Mouse (Mus musculus): Measurements from ENCODE around the gene Stard8. TPM values are rescaled to one million over a fixed set of nuclear protein-coding genes. Genes with fewer than 3 reads are reported as not detected.
A peak's percentile ranks its signal among the peaks of the same experiment; 100 is the strongest.

The Stard8 gene
- polyA plus RNA-seq, 1 experiment from 2014 or later, result 14.9 TPM

DNA sequence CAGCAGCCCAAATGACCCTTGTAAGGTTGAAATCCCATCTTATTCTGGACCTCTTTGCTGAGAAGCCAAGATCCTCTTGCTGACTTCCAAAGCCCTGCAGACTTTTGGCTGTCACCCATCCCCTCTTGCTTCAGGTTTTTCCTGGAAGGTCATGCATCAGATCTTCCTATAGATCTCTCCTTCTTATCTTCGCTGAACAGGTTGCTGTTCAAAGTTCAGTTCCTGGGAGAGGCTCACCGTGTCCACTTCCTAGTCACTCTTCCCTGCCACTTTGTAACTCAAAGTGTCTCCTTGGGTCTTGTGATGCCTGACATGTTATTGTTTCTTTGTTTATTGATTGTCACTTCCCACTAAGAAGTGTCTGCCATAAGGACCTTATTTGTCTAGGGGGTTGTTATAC lies 12.7 kb downstream of the Stard8 start:
- no peak overlapping the region for H3K4me2 ChIP-seq
- H3K9me3 ChIP-seq, result no peaks in the 10 kb centered on the region
- no peak overlapping the region for H3K9ac ChIP-seq
- H3K27me3 ChIP-seq (replicated peaks), result peaks cover 39% of the 10 kb centered on the region; the same call in 1 of the 2 replicates
- no peaks in the 10 kb centered on the region for H3K36me3 ChIP-seq
- H3K4me3 ChIP-seq, result no peak overlapping the region
- H3K4me1 ChIP-seq, result peaks cover 40% of the 10 kb centered on the region
- no peak for ATAC-seq (ENCODE audit: extremely low read depth, insufficient number of reproducible peaks, low FRiP score, low TSS enrichment)
- 68% methylated on average over 2 of the region's 2 CpGs for WGBS
- H3K27ac ChIP-seq (replicated peaks), result no peak overlapping the region

DNA sequence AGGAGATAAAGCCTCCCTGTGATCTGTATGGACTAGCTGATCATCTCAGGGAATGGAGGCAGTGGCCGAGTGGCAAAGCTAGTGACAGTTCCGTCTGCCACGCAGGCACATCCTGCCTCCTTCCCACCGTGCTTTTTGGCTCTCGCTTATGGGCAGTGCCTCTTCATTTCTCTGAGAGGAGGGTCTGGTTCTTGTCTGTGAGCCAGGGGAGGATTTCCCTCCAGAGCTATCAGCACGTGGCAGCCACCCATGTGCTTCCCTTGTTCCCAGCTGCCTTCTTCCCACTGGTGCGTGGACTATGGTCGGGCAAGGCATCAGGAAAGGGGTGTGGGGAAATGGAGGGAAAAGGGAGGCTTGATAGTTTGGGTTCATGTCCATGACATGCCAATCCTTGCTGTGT lies 13.9 kb downstream of the Stard8 start:
- Histone ChIP-seq H3K27me3 (replicated peaks) (peaks cover 44% of the 10 kb centered on the region), H3K9ac (no peak overlapping the region), H3K4me2 (no peak overlapping the region), H3K4me3 (no peak overlapping the region), H3K9me3 (no peaks in the 10 kb centered on the region), H3K27ac (replicated peaks) (no peak overlapping the region), H3K4me1 (peaks cover 34% of the 10 kb centered on the region), H3K36me3 (no peaks in the 10 kb centered on the region)
- no peak for ATAC-seq (ENCODE audit: extremely low read depth, insufficient number of reproducible peaks, low FRiP score, low TSS enrichment)
- 32% methylated on average over 8 of the region's 8 CpGs for WGBS

DNA sequence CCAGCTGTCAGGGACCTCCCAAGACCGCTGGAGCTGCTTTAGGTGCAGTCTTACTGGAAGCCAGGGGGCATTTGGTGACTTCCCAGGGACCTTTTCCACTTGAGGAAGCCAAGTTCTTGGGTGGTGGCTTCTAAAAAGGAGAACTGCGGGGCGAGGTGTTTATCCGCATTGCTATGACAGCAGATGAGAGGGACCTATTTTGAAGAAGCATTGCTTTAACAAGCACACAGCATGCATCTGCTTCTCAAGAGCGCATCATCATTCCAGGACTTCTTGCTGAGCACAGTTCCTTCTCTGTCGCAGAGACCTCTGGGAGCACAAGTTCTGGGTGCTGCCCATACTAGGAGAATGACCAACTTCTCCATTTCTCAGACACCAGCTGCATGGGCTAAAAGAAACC lies 14.8 kb downstream of the Stard8 start:
- H3K27me3 ChIP-seq (replicated peaks), result peaks cover 50% of the 10 kb centered on the region
- no peak overlapping the region for H3K9ac ChIP-seq
- no peak overlapping the region for H3K27ac ChIP-seq (replicated peaks)
- no peaks in the 10 kb centered on the region for H3K36me3 ChIP-seq
- H3K9me3 ChIP-seq, result no peaks in the 10 kb centered on the region
- 72% methylated on average over 6 of the region's 6 CpGs for WGBS
- H3K4me1 ChIP-seq, result peaks cover 26% of the 10 kb centered on the region
- ATAC-seq (ENCODE audit: extremely low read depth, insufficient number of reproducible peaks, low FRiP score, low TSS enrichment), result no peak
- H3K4me3 ChIP-seq, result no peak overlapping the region
- no peak overlapping the region for H3K4me2 ChIP-seq

DNA sequence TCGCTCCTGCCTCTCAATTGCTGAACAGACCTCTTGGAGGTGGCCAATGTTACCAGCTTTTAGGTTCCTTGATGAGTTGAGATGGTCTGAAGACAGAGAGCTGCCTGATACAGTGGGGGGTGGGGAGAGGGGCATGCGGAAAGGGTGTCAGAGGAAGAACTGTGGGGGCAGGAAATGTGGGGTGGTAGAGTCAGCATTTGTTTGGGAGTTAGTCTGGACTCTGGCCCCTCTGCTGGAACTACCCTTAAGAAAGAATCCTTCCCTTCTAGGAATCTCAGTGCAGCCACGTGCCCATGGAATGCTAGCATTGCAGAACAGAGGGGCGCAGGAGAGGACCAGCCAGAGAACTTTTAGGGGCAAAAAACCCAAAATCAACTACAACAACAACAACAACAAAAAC lies 16.3 kb downstream of the Stard8 start:
- no peak for ATAC-seq (ENCODE audit: extremely low read depth, insufficient number of reproducible peaks, low FRiP score, low TSS enrichment)
- no peaks in the 10 kb centered on the region for H3K9me3 ChIP-seq
- H3K4me1 ChIP-seq, result peaks cover 30% of the 10 kb centered on the region
- no peak overlapping the region for H3K27ac ChIP-seq (replicated peaks)
- no peak overlapping the region for H3K4me3 ChIP-seq
- 65% methylated on average over 4 of the region's 4 CpGs for WGBS
- peaks cover 57% of the 10 kb centered on the region for H3K27me3 ChIP-seq (replicated peaks)
- no peaks in the 10 kb centered on the region for H3K36me3 ChIP-seq
- H3K4me2 ChIP-seq, result no peak overlapping the region
- no peak overlapping the region for H3K9ac ChIP-seq

DNA sequence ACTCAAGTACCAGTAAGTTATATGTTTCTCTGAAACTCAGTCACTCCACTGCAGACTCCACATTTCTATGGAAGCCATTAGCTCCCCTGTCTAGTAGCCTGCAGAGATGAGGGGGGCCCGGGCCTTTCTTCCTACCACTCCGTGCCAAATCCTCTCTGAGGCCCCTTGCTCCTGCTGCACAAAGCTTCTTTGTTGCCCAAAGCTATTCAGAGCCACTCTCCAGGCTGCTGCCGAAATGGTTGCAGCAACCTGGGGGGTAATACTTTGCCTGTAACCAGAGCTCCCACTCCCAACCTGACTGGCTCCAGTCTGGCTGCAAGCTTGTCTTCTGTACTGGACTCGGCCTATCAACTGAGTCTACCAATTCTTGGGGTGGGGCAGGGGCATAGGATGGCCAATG lies 17.2 kb downstream of the Stard8 start:
- H3K27me3 ChIP-seq (replicated peaks), result peaks cover 62% of the 10 kb centered on the region

DNA sequence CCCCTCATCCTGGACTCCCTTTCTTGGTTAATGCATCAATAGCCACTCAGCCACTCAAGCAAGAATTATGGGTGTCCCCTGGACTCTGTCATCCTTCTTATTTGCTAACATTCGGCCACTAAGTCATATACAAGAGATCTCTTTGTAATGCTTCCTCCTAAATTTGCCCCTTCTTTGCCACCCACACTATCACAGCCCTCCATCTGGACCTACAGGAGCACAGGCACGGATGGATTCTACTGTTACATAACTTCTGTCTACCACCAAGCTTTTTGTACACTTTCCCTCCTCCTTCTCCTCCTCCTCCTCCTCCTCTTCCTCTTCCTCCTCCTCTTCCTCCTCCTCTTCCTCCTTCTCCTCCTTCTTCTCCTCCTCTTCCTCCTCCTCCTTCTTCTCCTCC lies 18.5 kb downstream of the Stard8 start:
- no peak overlapping the region for H3K4me2 ChIP-seq
- H3K27ac ChIP-seq (replicated peaks), result no peak overlapping the region
- H3K4me1 ChIP-seq, result peaks cover 39% of the 10 kb centered on the region
- H3K9me3 ChIP-seq, result no peaks in the 10 kb centered on the region
- no peaks in the 10 kb centered on the region for H3K36me3 ChIP-seq
- peaks cover 71% of the 10 kb centered on the region for H3K27me3 ChIP-seq (replicated peaks)
- no peak overlapping the region for H3K4me3 ChIP-seq
- no peak overlapping the region for H3K9ac ChIP-seq
- 52% methylated on average over 2 of the region's 2 CpGs for WGBS
- ATAC-seq (ENCODE audit: extremely low read depth, insufficient number of reproducible peaks, low FRiP score, low TSS enrichment), result no peak

More for the DNA sequence above, 17.2 kb downstream of the Stard8 start:
- no peak overlapping the region for H3K27ac ChIP-seq (replicated peaks)
- H3K4me2 ChIP-seq, result no peak overlapping the region
- ATAC-seq (ENCODE audit: extremely low read depth, insufficient number of reproducible peaks, low FRiP score, low TSS enrichment), result no peak
- peaks cover 30% of the 10 kb centered on the region for H3K4me1 ChIP-seq
- no peak overlapping the region for H3K4me3 ChIP-seq
- no peaks in the 10 kb centered on the region for H3K9me3 ChIP-seq
- 47% methylated on average over 4 of the region's 4 CpGs for WGBS
- no peak overlapping the region for H3K9ac ChIP-seq
- H3K36me3 ChIP-seq, result no peaks in the 10 kb centered on the region

DNA sequence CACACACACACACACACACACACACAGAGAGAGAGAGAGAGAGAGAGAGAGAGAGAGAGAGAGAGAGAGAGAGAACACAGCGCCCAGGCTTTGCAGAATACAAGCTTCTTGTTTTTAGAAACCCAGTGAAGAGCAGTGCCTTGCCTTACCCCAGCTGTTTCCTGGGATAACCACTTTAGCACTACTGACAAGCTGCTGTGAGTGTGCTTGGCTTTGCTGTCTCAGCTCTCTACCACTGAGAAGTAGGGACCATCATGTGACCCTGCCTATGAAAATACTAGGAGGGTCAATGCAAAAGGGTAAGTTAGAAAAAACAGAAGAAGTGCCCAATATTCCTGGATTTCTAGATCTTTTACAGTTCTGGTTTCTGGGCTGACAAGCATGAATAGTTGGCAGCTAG lies 20.9 kb downstream of the Stard8 start:
- Histone ChIP-seq H3K4me2 (no peak overlapping the region), H3K27me3 (replicated peaks) (peaks cover 66% of the 10 kb centered on the region), H3K9ac (no peak overlapping the region), H3K27ac (replicated peaks) (no peak overlapping the region), H3K4me1 (peaks cover 34% of the 10 kb centered on the region), H3K9me3 (no peaks in the 10 kb centered on the region), H3K4me3 (no peak overlapping the region), H3K36me3 (no peaks in the 10 kb centered on the region)
- 50% methylated on average over 1 of the region's 1 CpGs for WGBS
- ATAC-seq (ENCODE audit: extremely low read depth, insufficient number of reproducible peaks, low FRiP score, low TSS enrichment), result no peak

DNA sequence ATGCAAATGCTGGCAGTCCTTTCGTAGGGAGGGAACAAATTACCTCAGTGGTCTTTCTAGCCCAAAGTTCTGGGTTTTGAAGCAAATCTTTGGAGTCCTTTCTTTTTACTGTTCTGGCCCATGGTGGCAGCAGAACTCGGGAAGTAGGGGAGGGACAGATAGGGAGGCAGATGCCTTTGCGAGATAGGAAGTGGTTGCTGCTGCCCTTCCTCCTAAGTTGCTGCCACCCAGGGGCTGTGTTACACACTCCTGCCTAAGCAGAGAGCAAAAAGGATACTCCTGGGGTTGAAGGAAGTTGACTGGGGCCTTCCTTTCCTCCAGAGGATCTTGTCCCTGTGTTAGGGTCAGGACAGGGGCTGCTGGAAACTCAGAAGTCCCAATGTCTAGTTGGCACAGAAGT lies 32.4 kb downstream of the Stard8 start:
- Histone ChIP-seq H3K9ac (no peak overlapping the region), H3K27me3 (replicated peaks) (peaks cover 11% of the 10 kb centered on the region), H3K4me3 (no peak overlapping the region), H3K4me2 (no peak overlapping the region), H3K9me3 (no peaks in the 10 kb centered on the region), H3K27ac (replicated peaks) (no peak overlapping the region), H3K36me3 (no peaks in the 10 kb centered on the region), H3K4me1 (no peaks in the 10 kb centered on the region)
- no peak for ATAC-seq (ENCODE audit: extremely low read depth, insufficient number of reproducible peaks, low FRiP score, low TSS enrichment)
- WGBS, result 33% methylated on average over 3 of the region's 3 CpGs

DNA sequence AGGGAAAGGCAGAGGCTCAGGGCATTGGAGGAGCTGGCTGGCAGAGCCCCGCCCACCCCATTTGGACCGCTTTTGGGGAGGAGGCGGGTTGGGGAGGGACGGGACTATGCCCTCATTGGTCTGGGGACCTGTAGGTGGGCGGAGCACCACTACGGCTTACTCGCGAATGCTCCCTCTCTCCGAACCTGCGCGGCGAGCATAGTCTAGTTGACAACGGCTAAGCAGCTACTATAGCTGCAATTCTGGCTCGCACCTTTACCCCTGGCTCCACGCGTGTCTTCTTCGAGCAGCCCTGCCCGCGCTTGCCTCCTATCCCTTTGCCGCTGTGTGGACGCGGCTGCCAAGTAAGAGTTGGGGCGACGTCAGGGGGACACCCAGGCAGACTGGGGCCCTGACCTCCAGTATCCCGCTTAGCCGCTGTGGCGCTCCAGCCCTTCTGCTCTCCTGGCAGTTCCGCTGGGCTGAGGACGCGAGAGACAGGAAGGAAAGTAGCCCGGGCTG lies 39.5 kb downstream of the Stard8 start:
- peak overlapping the region; percentile 80 for H3K4me2 ChIP-seq
- WGBS, result 14% methylated on average over 28 of the region's 31 CpGs
- H3K27ac ChIP-seq (replicated peaks), result peak overlapping the region; percentile 81
- peak overlapping the region; percentile 84 for H3K9ac ChIP-seq
- H3K4me1 ChIP-seq, result peaks cover 36% of the 10 kb centered on the region
- peak overlapping the region; percentile 63 for H3K4me3 ChIP-seq
- ATAC-seq (ENCODE audit: extremely low read depth, insufficient number of reproducible peaks, low FRiP score, low TSS enrichment), result peak; percentile 81
- no peaks in the 10 kb centered on the region for H3K36me3 ChIP-seq
- H3K9me3 ChIP-seq, result no peaks in the 10 kb centered on the region
- H3K27me3 ChIP-seq (replicated peaks), result peaks cover 41% of the 10 kb centered on the region

DNA sequence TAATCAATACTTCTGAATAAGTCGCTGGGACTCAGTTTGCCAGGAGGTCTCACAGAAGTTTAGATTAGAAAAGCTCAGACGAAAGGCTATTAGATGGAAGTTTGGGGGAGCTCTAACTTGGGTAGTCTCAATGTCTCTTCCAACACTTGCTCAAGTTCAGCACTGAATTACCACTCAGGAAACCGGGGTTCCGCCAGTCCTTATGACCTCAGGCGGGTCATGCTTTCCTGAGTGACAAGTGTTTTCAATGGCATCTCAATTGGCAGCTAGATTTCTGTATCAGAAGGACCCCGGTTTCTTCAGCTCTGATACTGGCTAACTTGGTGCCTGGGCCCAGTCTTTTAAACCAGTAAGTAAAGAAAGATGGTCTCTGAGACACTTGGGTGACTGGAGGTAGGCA lies 40.2 kb downstream of the Stard8 start:
- H3K27ac ChIP-seq (replicated peaks), result peak overlapping the region; percentile 81
- peak overlapping the region; percentile 84 for H3K9ac ChIP-seq
- peaks cover 43% of the 10 kb centered on the region for H3K4me1 ChIP-seq
- peaks cover 36% of the 10 kb centered on the region for H3K27me3 ChIP-seq (replicated peaks)
- H3K9me3 ChIP-seq, result no peaks in the 10 kb centered on the region
- H3K36me3 ChIP-seq, result no peaks in the 10 kb centered on the region
- H3K4me2 ChIP-seq, result peak overlapping the region; percentile 80
- 27% methylated on average over 6 of the region's 6 CpGs for WGBS
- ATAC-seq (ENCODE audit: extremely low read depth, insufficient number of reproducible peaks, low FRiP score, low TSS enrichment), result no peak
- H3K4me3 ChIP-seq, result peak overlapping the region; percentile 63

DNA sequence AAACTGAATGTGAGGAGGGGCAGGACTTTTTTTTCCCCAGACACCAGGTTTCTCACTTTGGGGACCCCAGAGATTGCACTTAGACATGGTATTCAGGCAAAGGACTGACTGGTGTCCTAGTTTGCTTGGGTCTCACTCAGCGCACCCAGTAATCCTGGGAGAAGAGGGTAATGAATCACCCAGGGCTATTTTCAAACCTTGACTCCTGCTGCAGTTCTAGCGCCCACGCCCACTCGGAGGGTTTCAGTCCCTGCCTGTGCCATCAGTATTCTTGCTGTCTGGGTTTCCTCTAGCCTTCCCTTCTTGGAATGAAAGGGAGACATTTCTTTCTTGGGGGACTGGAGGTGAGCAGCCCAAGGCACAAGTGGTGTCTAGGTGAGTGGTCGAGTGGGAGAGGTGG lies 40.7 kb downstream of the Stard8 start:
- ATAC-seq (ENCODE audit: extremely low read depth, insufficient number of reproducible peaks, low FRiP score, low TSS enrichment), result no peak
- H3K9me3 ChIP-seq, result no peaks in the 10 kb centered on the region
- peaks cover 36% of the 10 kb centered on the region for H3K27me3 ChIP-seq (replicated peaks)
- H3K4me3 ChIP-seq, result peak overlapping the region; percentile 63
- H3K27ac ChIP-seq (replicated peaks), result no peak overlapping the region
- peaks cover 47% of the 10 kb centered on the region for H3K4me1 ChIP-seq
- 49% methylated on average over 5 of the region's 5 CpGs for WGBS
- no peaks in the 10 kb centered on the region for H3K36me3 ChIP-seq
- peak overlapping the region; percentile 84 for H3K9ac ChIP-seq
- peak overlapping the region; percentile 80 for H3K4me2 ChIP-seq

DNA sequence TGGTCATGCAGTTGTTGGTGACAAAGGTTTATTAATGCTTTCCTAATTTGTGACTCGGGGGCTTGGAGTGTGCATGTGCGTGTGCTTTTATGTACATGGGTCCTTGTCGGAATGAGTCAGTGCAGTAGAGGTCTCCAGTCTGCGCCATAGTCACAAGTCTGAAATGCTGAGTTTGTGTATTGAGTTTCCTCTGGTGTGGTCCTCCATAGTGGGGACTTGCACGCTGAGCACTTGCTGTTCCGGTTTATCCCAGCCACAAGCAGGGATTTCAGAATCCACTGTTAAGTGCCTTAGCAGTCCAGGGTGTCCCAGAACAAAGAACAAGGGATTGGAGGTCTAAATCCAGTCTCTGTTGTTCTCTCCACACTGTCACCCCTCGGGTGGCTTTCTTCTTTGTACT lies 42.3 kb downstream of the Stard8 start:
- 54% methylated on average over 7 of the region's 7 CpGs for WGBS
- ATAC-seq (ENCODE audit: extremely low read depth, insufficient number of reproducible peaks, low FRiP score, low TSS enrichment), result no peak

More for the DNA sequence above, 42.3 kb downstream of the Stard8 start:
- peaks cover 61% of the 10 kb centered on the region for H3K4me1 ChIP-seq
- H3K27me3 ChIP-seq (replicated peaks), result peaks cover 36% of the 10 kb centered on the region
- no peak overlapping the region for H3K4me3 ChIP-seq
- H3K4me2 ChIP-seq, result peak overlapping the region; percentile 80
- H3K36me3 ChIP-seq, result no peaks in the 10 kb centered on the region
- H3K9me3 ChIP-seq, result no peaks in the 10 kb centered on the region
- no peak overlapping the region for H3K9ac ChIP-seq
- H3K27ac ChIP-seq (replicated peaks), result peak overlapping the region; percentile 80

All from heart, embryonic 13.5 days (tissue).